Mouse (Mus musculus) T-helper 17 cell (primary cell): ENCODE measurements around the gene Syt16.

ENCODE experiments used
- in situ Hi-C, 2 experiments: fragments of 300-600 bp; cut with MboI, MseI; formaldehyde crosslinking; loops; 1 replicate in 1 of 2; 2 replicates in 1 of 2; pipeline ENCODE4 v1.15.1; 2025; ENCODE audit warnings: high pct_unique_total_duplicates in 2 of 2

The Syt16 gene

DNA sequence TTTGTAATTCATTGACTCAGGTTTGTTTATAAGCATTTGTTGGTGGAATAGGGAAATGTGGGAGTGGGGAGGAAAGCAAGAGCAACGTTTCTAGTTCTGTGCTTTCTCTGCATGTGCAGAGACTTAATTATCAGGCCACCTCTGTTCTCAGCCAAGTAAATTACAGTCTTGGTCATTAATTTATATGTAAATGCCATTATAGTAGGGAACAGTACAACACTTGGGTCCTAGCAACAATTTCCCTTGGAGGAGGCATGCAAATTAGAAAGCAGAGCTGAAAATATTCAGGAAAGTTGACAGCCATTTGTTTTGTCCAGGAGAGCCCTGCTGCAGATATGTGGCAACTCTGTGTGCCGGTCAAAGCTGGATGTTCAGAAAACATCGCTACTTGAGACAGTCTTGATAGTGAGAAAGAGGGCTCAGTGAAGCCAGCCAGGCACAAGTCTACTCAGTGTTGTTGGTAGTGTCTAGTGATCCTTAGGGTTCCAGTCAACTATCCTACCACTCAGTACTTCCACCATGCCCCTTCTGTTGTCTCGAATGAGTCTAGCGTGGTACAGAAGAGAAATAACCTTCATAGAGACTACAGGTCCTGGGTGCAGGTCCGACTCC, 205.1 kb downstream of the Syt16 start:
- in situ Hi-C loops = no loop called here

DNA sequence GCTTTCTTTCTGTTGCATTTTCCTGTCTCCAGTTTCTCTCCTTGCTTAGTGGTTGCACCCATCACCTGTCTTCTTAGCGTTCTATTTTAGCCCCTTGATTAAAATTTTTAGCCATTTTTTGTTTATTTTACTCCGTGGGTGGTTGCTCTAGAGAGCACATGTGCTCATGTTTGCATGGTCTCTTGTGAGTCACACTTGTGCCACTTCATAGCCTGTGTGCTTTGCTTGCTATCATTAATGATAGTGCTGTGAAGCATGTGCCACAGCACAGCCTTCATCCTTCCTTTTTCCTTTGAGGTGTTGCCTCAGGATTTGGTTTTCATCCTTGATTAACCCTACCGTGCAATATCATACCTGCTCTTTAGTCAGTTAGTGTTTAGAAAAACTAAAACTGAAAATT, 214.7 kb downstream of the Syt16 start:
- in situ Hi-C loops = no loop called here

DNA sequence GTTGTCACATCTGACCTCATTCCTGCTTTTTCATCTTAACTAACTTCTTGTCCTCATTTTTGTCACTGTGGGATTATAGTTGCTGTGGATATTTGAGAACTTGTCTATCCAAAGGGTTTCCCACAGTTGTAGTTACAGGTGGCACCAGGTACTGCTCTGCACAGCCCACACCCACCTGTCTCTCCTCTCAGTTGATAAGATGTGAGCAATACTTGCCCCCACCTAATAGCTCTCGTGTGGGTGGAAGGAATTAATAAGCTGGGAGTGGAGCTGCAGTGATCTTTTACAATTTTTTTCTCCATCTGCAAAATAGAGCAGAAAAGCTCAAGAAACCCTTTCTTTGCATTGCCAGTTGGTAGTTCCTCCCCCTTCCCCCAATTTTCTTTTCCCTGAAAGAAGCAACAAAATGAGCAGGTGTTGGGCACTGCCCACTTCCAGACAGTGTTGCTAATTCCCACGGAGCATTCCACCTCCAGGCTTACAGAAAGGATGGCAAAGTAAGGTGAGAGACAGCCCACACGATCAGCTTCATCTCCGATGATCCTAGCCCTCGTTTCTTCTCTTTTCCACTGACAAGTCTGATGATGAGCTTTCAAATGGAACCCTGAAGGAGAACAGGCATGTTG, 218.8 kb downstream of the Syt16 start:
- in situ Hi-C loops = no loop called here

DNA sequence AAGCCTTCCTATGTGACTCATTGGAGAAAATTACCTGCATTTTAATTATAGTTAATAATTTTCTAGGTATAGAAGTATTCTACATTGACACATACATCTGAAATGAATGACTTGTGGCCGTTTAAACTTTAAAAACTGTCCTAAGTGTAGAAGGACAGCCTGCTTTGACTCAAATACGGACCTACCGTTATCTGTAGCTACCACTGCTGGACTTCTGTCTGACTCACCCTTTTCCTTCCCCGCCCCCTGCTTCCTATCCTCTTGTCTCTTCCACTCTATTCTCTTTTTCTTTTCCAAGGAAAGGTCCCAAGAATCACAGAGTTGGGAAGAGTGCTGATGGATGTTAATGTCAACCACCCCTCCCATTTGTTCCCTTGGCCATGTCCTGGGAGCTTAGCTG, 222.4 kb downstream of the Syt16 start:
- in situ Hi-C loops = no loop called here

DNA sequence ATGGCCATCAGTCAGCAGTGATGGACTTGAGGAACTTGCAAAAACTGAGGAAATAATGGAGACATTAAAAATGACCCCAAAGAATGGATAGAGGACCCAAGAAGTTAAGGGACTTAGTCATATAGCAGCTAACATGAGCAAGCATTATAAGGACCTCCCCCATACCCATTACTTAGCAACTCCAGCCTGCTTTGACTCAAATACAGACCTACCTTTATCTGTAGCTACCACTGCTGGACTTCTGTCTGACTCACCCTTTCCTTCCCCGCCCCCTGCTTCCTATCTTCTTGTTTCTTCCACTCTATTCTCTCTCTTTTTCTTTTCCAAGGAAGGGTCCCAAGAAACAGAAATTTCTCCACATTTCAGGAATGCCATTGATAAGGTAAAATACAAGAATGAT, 223.2 kb downstream of the Syt16 start:
- in situ Hi-C loops = no loop called here

DNA sequence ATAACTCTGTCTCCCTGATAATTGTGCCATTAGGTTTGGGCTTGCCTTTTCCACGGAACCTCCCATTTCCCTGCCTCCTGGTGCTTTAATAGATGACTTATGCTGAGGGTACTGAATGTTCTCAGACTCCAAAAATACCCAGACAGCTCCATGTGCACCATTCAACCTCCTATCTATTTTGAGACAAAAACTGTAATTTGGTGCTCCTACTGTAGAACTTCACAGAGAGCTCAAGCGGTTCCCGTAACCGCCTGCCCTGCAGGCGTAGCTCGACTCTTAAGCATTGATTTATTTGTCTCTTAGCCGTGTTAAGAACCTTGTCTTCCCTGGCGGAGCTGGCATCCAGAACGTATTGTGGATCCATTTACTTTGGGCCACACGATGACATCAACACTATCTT, 233.3 kb downstream of the Syt16 start:
- in situ Hi-C loops = no loop called here

DNA sequence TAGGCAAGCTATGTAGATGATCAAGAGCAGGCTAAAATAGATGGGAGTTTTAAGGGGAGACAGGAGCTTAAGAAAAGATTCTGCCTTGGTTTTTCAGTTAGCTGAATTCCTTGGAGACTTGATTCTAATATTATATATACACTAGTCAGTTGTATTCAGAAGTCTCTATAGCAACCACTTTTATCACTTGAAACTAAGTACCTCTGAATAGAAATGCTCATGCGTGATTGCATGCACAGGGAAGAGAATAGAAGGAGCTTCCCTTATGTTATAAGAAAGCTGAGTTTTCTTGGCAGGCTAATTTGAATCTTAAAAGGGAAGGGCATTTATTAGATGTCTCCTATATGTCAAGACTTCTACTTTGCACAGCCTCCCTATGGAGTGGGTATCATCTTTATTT, 235.4 kb downstream of the Syt16 start:
- in situ Hi-C loops = no loop called here

DNA sequence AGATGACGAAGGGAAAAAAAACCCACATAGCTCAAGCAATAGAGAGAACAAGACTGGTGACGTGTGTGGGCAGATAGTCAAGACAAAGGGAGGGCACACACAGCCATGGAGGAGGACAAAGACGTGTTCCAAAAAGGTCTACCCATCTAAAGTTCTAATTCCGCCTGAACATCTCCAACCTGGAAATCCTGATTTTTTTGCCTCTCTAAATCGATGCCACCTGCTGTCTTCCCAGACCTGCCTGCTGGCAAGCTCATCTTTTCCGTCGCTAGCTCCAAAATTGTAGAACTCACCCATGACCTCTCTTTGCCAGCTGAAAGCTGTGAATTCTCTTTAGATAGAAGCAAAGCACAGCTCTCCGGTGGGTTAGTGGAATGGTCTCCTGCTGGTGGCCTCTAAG, 238.7 kb downstream of the Syt16 start:
- in situ Hi-C loops = no loop called here

DNA sequence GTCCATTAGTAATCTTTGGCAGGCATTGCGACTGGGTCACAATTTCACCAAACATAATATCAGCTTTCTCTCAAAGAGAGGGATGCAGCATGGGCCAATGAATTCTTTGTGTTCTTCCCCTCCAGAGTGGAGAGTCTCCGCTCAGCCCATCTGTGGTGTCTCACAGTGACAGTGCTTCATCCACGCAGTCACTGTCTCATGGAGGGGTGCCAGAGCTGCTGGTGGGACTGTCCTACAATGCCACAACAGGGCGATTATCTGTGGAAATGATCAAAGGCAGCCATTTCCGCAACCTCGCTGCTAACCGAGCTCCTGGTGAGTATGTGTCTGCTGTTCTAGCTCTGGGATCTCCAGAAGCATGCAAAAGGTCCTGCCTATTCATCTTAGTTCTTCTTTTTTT, 240.6 kb downstream of the Syt16 start:
- in situ Hi-C loops = no loop called here

DNA sequence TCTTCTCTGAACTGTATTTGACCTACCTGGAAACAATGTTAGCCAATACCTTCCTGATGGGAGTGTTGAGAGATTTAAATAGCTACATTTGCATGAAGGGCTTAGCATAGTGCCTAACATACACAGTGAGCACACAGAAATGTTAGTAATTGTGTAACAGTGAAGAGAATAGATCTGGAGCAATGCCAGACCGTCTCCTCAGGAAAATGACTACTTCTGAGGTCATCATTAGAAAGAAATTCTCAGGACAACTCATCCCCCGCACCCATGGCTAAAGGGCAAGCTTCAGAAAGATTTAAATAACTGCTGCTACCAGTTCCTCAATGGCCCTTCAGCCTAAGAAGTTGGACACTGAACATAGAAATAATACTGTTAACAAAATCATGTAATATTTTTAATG, 241.3 kb downstream of the Syt16 start:
- in situ Hi-C loops = no loop called here

DNA sequence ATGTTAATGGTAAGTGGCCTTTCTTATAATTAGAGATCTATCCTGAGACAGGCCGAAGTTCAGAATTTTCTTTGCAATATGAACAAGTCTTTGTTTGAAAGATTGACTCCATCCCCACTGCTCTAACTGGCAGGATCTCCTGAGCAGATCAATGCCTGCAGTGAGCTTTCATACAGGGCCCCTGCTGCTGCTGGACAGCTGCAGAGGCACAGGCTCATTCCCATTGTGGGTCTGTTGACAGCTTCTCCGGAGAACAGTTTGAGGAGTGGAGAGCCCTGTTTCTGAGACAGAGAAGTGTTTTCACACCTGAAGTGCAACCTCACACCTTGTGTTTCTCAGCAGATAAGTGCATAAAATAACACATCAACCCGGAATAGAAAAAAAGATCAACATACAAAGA, 267.4 kb downstream of the Syt16 start:
- in situ Hi-C loops = no loop called here

DNA sequence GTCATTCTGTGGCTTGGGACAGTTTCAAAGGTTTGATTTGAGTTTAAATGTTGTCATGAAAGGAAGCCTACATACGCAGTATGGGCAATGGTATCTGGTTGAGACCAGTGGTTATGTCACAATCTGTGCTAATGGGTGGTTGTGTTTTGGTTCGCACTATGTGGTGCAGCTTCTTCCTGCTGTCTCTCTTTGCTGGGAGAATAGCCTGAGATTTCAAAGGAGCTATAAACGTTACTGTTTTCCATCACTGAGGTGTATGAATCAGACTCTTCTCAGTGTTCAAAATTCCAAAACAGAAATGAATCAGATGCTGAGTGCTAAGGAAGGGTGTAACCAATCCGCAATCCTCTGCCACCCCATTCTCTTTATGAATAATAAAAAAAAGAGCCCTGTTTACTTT, 269.6 kb downstream of the Syt16 start:
- in situ Hi-C loops = no loop called here

DNA sequence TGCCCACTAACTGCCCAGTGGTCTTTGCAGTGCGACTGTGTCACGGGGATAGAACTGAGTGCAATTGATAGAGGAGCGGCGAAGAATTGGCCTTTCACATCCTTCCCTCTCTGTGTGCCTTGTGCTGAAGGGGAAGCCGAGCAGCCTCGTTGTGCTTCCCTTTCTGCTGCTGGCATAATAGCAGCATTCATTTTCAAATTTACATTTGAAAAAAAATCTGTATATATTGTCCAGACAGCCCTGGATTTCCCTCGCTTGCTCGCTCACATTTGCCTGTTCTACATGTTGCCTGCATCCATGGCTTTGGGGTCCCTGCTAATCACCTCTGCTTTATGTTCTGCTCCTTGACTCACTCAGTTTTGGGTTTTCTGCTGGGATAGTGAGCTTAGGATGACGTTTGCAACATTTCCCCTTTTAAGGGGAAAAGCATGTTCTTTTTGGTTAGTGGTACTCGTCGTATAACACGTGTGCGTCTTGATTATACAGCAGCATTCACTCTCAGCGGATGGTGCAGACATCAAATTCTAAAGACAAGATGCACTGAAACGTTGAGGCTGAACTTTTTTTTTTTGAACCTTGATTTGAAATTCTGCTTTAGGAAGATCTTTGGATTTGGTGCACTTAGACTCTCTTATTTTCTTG, 271.3 kb downstream of the Syt16 start:
- in situ Hi-C loops = no loop called here

DNA sequence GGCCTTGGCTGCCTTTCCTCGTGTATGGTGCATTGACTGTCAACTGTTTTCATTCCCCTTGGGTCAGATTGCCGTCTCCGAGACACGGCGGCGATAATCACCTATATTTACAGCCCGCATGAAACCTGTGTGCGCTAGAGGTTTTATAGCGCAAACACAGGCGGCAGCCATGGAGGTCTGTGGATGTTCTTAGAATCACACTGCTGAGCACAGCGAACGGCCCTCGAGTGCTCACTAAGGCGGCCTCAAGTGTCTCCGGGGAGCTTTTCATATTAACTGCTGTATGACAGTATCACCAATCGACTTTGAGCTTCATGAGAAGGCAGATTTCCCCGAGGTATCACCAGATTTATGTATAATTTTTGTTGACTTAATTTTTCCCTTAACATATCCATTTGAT, 275.1 kb downstream of the Syt16 start:
- in situ Hi-C loops = no loop called here

DNA sequence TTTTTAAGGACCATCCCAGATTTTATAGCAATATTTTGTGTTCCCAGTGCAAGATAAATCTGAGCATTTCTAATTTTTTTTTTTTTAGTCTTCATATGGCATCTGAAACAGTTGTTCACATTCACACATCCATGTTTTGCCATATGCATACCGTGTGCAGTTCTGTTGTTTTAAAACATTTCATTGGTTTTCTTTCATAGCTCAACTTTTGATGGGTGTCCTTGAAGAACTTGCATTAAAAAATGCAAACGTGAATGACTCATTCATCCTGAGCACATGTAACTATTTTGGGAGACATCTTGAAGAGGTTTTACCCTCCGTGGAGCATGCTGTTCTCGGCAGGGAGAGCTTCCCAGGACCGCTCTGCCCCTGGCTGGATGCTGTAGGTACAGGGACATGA, 279.8 kb downstream of the Syt16 start:
- in situ Hi-C loops = loop anchor here (25.0 kb wide), 4 partner anchors 465 to 1885 kb away; partner anchors contain the start of gene Tmem30b (in 2 of the 2)

DNA sequence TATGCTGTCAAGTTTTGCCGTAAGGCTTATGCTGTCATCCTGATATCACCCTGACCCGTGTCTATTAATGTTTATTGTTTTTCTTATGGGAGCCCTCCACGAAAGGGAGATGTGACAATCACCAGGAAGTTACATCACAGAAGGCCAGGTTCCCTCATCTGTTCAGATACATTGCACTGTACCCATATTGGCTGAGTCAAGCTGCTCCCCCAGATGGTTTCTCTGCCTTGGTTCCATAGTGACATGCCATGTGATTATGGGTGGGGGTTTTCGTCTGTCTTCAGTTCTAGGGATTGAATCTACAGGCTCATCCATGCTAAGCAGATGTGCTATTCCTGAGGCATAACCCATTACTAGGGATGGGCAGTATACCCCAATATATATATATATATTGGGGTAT, 283.9 kb downstream of the Syt16 start:
- in situ Hi-C loops = loop anchor here (10.0 to 25.0 kb wide), 5 partner anchors 137 to 1881 kb away; partner anchors contain the start of gene Tmem30b (in 2 of the 2)

DNA sequence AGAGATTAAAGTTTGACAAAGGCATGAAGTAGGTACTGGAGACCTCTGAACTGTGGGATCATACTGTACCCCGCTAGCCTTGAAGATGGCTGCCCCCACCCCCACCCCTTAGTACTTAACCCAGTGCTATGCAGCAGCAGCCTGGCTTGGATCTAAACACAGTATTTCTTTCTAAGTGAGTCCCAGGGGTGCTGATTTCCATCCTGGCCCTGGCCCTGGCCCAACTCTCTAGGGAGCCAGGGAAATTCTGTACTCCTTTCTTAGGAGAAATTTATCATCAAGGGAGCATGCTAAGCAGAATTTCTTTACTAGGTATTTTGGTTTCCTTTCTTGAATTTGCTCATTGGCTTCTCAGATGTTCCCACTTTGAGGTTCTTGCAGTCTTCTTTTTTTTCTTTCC, 285.4 kb downstream of the Syt16 start:
- in situ Hi-C loops = loop anchor here (10.0 to 25.0 kb wide), 5 partner anchors 138 to 1879 kb away; partner anchors contain the start of gene Tmem30b (in 2 of the 2)

DNA sequence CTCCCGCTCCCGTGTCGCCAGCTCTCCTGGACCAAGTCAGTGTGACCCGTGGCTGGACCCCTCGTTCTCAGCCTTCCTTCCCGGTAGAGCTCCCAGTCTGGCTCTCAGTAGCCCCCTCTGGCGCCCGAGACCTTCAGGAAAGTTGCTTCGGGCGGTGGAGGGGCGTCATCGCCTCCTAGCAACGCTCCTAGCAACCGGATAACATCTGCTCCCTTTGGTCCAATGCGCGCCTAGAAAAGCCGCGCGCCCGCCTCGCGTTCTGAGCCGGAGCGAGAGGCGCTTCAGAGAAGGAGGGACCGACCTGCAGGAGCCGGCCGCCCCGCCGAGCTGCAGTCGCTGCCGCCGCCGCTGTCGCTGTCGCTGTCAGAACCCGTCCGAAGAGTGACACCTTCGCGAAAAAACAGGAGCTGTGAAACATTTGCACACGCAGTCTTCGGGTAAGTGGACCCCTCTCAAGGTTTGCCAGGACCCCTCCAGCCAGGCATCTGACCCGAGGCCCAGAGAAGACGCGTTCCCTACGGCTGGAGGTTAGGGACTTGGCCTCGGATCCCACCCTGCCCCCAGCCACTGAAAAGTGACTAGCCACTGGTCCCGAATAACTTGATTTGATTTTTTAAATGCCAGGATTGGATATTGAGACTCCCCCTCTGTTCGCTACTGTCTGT, 286.7 kb downstream of the Syt16 start:
- in situ Hi-C loops = loop anchor here (10.0 to 25.0 kb wide), 5 partner anchors 139 to 1878 kb away; partner anchors contain the start of gene Tmem30b (in 2 of the 2)

DNA sequence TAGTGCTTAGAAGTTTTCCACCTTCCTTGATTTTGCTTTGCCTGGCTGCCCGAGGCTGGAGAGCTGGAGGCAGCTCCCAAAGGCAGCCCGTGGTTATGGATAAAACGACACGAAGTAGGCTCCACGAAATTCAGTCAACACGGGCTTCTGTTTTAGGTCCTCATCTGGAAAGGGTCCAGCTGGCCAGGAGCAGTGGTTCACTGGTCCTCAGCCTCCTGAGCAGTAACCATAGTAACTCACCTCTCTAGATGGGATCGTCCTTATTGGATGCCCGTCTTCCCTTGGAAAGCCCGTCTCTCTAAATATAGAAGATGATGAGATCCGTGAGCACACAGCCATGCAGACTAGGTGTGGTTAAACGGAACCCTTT, 287.2 kb downstream of the Syt16 start:
- in situ Hi-C loops = loop anchor here (5.0 to 25.0 kb wide), 6 partner anchors 140 to 1878 kb away; partner anchors contain the start of gene Tmem30b (in 2 of the 2)

DNA sequence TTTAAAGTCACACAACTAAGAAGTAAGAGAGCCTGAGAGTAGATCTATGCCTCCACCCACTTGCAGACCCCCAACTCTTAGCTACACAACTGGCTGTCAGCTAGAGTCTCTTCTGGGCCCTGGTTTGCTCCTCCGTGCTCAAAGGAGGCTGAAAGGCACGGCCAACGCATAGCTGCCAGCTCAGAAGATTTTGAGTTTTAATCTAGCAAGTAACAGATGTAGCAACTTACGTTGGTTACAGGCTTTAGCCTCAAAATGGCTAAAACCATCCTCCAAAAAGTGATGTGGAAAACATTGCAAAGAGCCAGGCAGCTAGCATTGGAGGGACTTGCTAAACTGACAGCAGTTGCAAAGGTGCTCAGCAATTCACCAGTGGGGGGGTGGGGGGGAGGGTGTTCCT, 293.5 kb downstream of the Syt16 start:
- in situ Hi-C loops = loop anchor here (5.0 to 25.0 kb wide), 5 partner anchors 274 to 1871 kb away; partner anchors contain the start of gene Tmem30b (in 2 of the 2)

DNA sequence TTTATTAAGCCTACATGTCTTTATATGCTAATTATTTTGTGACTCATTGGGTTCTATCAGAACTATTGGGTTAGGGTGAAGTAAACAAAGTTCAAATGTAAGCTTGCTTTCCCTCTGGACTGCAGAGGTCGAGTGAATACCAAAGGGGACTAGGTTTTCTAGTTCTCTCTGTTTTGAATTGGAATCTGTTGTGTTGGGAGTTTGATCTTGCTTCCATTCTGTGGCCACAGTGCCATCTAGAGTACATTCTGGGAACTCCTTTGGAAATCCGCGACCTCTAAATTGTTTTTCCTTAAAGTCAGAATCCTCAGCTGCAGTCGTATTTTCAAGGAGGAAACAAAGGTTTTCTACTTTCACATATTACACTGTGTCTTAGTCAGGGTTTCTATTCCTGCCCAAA, 296.2 kb downstream of the Syt16 start:
- in situ Hi-C loops = loop anchor here (5.0 to 25.0 kb wide), 5 partner anchors 276 to 1869 kb away; partner anchors contain the start of gene Tmem30b (in 2 of the 2)

DNA sequence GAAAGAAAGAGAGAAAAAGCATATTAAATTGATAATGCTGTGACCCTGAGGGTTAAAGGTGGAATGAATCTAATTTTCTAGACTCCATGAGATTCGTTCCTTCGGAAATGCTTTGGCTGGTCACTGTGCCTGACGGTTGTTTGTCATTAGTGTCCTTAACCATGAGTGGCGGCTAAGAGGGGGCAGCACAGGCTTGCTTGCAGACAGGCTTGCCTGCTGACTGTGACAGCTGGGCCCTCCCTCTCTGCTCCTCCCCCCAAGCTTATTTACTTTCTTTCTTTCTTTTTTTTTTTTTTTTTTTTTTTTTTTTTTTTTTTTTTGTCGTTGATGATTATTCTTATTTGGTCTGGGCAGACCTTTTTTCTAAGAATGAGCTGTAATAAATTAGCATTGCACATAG, 298.9 kb downstream of the Syt16 start:
- in situ Hi-C loops = loop anchor here (25.0 kb wide), 4 partner anchors 484 to 1866 kb away; partner anchors contain the start of gene Tmem30b (in 2 of the 2)
